Mouse (Mus musculus) bone marrow, adult 2 months (tissue): ENCODE data around the gene Prkaca. TPM values are rescaled to one million over a fixed set of nuclear protein-coding genes. Genes with fewer than 3 reads are reported as not detected.

ENCODE experiments used
- H3K27ac ChIP-seq: fragments of 200-500 bp; 2 replicates; pipeline ENCODE4 v1.5.1; 2012; ENCODE audit warnings: low read depth, mild to moderate bottlenecking, control low read depth, inconsistent platforms, low read length; ENCODE audit not compliant: control insufficient read depth, poor library complexity, insufficient read depth
- H3K4me1 ChIP-seq: fragments of 200-500 bp; 2 replicates; pipeline ENCODE4 v1.6.1; 2011; ENCODE audit warnings: low read length; ENCODE audit not compliant: control insufficient read depth, insufficient read depth
- H3K4me3 ChIP-seq: fragments of 200-500 bp; replicated peaks from 2 replicates; pipeline ENCODE3; 2011; ENCODE audit warnings: mild to moderate bottlenecking, low read depth, low read length, control low read depth; ENCODE audit not compliant: control insufficient read depth
- CTCF ChIP-seq: fragments of 200-500 bp; IDR thresholded peaks from 2 replicates; pipeline ENCODE4 v1.5.1; 2011; ENCODE audit warnings: low read length, control low read depth; ENCODE audit not compliant: control insufficient read depth, insufficient read depth
- POLR2A ChIP-seq: fragments of 200-500 bp; IDR thresholded peaks from 2 replicates; pipeline ENCODE4 v1.6.1; 2011; ENCODE audit warnings: low read depth, mild to moderate bottlenecking, control low read depth, low read length, borderline replicate concordance; ENCODE audit not compliant: control insufficient read depth
- WGBS: fragments of 180-500 bp; shearing (Covaris S2); methylation state at CpG from one replicate; pipeline ENCODE4 v1.1.7; 2018; 5-methylcytosine and 5-hydroxymethylcytosine counted together
- polyA plus RNA-seq: library from polyadenylated mRNA; stranded (reverse); fragments of >200 nt; gene quantifications from 2 replicates; pipeline ENCODE4 v1.2.4, GENCODE M21; 2011; ENCODE audit warnings: low replicate concordance; ENCODE audit not compliant: missing spikeins, insufficient read depth, insufficient read length

Gene Prkaca
- polyA plus RNA-seq, 1 experiment, result 18.2 TPM

DNA sequence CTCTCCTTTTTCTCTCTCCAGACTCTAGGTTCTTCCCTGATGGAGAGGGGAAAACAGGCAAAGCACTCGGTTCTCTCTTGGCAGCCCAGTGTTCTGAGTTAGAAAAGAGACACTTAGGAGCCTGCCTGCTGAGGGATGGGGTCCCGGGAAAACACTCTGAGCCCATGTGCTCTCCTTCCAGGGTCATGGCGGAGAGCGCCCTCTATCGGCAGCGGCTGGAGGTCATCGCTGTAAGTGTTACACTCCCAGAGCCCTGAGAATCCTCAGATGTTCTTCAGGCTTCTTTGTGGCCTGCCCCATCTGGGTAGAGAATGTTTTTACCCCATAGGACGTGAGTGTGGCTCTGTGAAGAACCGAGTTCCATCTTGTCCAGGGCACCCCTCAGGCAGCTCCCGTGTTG, 51.4 kb downstream of the Prkaca start:
- H3K4me1 ChIP-seq, result no peaks in the 10 kb centered on the region
- H3K27ac ChIP-seq, result no peak overlapping the region
- no peak overlapping the region for H3K4me3 ChIP-seq
- WGBS, result 21% methylated on average over 10 of the region's 10 CpGs
- peak; percentile 85 for TF ChIP-seq CTCF
- TF ChIP-seq POLR2A, result no peak

DNA sequence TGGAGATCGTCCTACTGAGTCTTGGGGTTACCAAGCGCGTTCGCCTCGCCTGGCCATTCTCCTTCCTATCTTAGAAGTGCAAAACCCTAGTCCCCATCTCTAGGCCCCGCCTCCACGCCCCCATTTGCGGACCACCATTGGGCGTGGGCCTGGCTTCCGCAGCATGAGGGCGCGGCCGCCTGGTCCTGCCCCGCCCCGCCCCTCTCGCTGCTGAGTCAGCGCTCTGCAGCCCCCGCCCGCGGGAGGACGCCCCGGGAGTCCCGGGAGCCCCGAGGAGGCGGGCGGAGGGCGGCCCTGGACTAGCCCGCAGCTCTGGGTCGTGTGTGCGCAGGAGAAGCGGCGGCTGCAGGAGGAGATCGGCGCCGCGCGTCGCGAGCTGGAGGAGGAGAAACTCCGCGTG, 53.1 kb downstream of the Prkaca start:
- no peak for TF ChIP-seq CTCF
- TF ChIP-seq POLR2A, result no peak
- Histone ChIP-seq H3K4me3 (no peak overlapping the region), H3K27ac (no peak overlapping the region), H3K4me1 (no peaks in the 10 kb centered on the region)
- WGBS, result under 1% methylated on average over 41 of the region's 41 CpGs

DNA sequence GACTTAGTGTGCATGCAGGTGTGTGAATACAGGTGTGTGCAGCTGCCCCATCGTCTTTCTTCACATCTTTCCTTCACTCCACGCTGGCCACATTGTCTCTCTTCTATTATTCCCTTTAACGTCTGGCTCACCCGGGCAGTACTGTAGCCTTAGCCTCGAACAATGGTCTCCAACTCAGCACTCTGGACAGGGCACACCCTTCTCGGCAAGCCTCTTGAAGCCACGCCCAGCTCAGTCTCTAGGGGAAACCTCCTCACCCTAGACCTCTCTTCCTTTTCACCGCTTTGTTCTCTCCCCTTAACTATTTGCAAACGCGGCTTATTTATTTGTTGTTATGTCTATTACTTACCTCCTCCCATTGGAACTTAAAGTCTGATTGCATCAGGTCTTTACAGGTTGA, 54.7 kb downstream of the Prkaca start:
- WGBS, result 3% methylated on average over 10 of the region's 10 CpGs
- H3K4me1 ChIP-seq, result no peaks in the 10 kb centered on the region
- TF ChIP-seq POLR2A (no peak), CTCF (no peak)
- no peak overlapping the region for H3K27ac ChIP-seq
- no peak overlapping the region for H3K4me3 ChIP-seq

DNA sequence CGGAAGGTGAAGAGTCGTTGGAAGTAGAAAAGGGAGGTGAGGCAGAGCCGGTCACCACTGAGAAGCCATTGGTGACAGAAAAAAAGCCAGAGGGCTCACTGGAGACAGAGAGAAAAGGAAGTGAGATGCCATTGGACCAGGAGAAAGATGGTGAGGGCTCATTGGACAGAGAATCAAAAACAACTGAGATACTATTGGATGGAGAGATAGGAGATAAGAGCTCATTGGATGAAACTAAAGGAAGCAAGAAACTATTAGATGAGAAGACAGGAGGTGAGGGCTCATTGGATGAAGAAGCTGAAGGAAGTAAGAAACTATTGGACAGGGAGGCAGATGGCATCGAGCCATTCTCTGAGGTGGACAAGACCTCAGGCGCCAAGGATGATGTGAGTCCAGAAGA, 56.5 kb downstream of the Prkaca start:
- H3K4me1 ChIP-seq, result no peaks in the 10 kb centered on the region
- WGBS, result 80% methylated on average over 5 of the region's 5 CpGs

DNA sequence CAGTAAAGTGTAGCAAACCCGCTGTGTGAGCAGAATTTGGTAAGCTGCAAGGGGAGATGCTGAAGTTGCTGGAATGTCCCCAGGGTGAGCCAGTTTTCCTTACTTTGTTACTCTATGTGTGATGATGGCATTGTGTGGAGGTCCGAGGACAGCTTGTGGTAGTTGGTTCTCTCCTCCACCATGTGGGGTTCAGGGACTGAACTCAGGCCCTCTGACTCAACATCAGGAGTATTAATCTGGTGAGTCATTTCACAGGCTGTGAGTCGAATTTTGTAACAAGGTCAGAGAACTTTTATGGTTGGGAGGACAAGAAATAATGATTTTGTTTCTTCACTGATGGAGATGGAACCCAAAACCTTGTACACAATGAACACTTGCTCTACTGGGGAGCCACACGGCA, 60.0 kb downstream of the Prkaca start:
- Histone ChIP-seq H3K27ac (no peak overlapping the region), H3K4me3 (no peak overlapping the region), H3K4me1 (no peaks in the 10 kb centered on the region)
- TF ChIP-seq POLR2A, result no peak
- TF ChIP-seq CTCF, result no peak
- 75% methylated on average over 4 of the region's 4 CpGs for WGBS

More for the DNA sequence above, 56.5 kb downstream of the Prkaca start:
- H3K4me3 ChIP-seq, result no peak overlapping the region
- TF ChIP-seq CTCF (no peak), POLR2A (no peak)
- no peak overlapping the region for H3K27ac ChIP-seq

DNA sequence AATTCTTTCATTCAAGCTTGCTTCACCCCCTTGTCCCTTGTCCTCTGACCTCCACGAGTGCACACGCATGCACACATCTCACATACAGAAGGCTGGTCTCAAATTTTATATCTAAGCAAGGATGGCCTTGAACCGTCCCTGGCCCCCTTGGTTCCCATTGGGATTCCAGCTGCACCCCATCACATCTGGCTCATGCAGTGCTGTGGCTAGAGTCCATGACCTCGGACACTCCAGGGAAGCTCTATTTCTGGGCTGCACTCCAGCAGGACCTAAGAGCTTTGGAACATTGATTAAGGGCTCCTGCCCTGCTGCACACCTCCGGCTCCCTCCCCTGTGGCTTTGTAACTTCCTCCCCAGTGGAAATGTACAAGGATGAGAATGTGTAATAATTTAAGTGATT, 65.2 kb downstream of the Prkaca start:
- TF ChIP-seq POLR2A (no peak), CTCF (no peak)
- Histone ChIP-seq H3K4me1 (peaks cover 2% of the 10 kb centered on the region; the same call in 1 of the 2 replicates), H3K4me3 (no peak overlapping the region), H3K27ac (no peak overlapping the region)
- WGBS, result 83% methylated on average over 5 of the region's 5 CpGs

DNA sequence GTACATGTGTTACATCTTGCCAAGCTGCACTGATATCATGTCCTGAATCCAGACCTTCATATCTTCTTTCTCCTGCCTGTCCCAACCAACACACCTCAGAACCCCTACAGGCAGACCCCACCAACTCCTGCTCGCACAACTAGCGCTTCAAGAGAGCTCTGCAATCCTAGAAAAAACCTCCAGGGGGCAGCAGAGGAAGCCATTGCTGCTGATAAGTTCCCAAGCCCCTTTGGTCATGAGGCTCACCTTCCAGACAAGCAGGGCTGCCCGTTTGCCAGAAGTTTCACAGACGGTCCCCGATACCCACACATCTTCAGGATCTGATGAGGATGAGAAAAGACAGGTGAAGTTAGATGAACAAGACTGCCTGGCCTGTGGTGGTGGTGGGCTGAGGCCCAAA, 66.3 kb downstream of the Prkaca start:
- H3K4me3 ChIP-seq, result no peak overlapping the region

DNA sequence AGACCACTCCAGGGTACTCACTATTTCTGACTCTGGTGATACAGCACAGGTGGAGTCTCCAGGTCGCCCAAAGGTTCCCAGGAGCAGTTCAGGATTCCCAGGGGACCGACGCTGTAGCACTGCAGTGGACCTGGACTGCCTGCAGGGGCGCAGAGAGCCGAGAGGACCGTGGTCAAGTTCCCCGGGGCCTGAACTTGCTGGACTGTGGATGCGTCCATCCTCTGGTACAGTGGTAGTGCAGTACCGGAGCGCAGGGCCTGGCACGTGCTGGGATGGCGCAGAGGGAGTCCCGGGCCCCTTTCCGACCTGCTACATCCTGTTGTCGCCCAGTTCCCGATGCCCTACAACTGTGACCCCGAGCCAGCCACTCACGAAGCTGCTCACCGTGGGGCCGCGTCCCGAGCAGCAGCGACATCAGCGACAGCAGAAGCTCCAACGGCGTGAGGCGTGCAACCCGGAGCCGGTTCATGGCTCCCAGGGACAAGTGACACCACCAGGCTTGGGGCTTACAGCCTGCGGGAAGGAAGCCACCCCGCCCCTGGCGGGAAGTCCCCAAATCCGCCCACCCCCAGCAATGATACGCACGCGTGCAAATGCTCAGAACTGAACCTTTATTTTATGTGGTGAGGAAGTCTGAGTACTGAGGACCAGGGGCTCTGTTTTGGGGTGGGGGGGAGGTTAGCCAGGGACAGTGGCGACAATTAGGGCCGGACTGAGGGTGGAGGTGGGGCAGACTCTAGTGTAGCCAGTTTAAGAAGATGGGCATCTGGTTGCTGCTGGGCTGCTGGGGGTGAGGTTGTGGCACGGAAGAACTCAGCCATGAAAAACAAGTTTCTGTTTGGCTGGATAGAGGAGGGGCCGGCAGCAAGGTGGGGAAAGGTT, 69.5 kb downstream of the Prkaca start, which contains the start of gene Il27ra:
Gene Il27ra (minus strand): TSS at position 524 of the 882 bp plus-strand sequence.
- TF ChIP-seq POLR2A, result peak; percentile 4; the same call in 1 of the 2 replicates
- peak; percentile 63 for TF ChIP-seq CTCF
- Histone ChIP-seq H3K4me1 (peaks cover 2% of the 10 kb centered on the region; the same call in 1 of the 2 replicates), H3K4me3 (peak within 1 kb of the TSS; percentile 70), H3K27ac (peak within 1 kb of the TSS; percentile 64)
- WGBS, result under 1% methylated on average over 40 of the region's 40 CpGs

More for the DNA sequence above, 66.3 kb downstream of the Prkaca start:
- WGBS, result 9% methylated on average over 5 of the region's 5 CpGs
- TF ChIP-seq CTCF (peak; percentile 61), POLR2A (no peak)
- Histone ChIP-seq H3K4me1 (peaks cover 2% of the 10 kb centered on the region; the same call in 1 of the 2 replicates), H3K27ac (no peak overlapping the region)

DNA sequence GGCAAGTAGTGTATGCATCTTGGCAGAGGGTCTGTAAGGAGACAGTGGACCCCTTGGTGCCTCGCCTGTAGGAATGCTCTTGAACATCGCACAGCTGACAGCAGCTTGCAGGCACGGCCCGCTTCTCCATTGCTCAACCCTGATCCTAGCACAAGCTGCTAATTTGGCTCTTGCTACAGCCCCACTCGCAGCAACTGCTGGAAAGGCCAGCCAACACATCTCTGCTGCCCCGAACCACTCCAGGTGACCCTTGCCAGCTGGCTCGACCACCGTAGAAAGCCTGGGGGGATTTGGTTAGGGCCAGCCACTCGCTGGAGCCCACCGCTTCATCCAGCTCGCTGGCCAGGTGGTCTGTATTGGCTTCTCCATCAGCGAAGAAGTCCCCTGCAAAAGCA, 70.2 kb downstream of the Prkaca start:
- H3K4me1 ChIP-seq, result peaks cover 2% of the 10 kb centered on the region; the same call in 1 of the 2 replicates
- H3K27ac ChIP-seq, result peak overlapping the region; percentile 3; the same call in 1 of the 2 replicates
- WGBS, result 45% methylated on average over 12 of the region's 12 CpGs
- TF ChIP-seq POLR2A, result no peak
- no peak for TF ChIP-seq CTCF
- H3K4me3 ChIP-seq, result peak overlapping the region; percentile 70
